Mouse (Mus musculus) cerebellum, postnatal 36 days (tissue): ENCODE results near the gene Slc35g1.
A peak's percentile ranks its signal among the peaks of the same experiment; 100 is the strongest.

Experiments
- DNase-seq, 2 experiments: peaks; one replicate each; pipeline ENCODE4 v3.0.0; 2021 to 2022; ENCODE audit warnings: mixed read lengths in 2 of 2

Slc35g1 gene

DNA sequence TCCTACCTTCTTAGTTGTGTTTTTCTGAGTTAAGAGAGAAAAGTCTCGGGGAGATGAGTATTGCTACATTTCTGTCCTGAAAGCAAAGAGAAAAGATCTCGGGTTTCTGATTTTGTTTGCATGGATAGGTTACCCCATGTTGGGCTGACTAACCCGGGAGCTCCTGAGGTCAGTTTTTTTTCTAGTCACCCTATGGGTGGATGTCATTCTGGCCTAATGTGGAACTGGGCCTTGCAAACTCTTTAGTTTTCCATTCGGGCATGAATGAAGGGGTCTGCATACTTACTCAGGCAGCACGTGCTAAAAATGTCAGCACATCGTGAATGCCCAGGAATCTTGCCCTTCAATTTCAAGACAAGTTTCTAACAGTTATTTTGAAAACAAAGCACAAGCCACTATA is 1.2 kb downstream of the Slc35g1 start:
- no peak for DNase-seq

DNA sequence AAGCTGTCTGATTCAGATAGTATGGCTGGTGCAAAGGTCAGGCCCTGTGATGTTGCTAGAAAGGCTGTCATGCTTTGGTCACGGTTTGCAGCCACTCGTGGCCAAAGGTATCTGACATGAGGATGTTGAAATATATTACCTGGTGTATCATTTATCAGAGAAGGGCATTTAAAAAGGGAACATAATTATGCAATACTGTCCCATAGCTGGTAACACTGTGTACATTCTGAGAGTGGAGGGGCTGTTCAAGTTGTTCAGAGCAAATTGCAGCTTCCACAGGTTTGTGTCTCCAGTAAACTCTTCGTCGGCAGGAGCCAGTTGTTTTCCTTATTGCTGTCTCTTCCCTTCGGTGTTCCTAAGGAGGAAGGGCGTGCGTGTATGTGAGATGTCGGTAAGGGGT is 3.2 kb downstream of the Slc35g1 start:
- no peak for DNase-seq

DNA sequence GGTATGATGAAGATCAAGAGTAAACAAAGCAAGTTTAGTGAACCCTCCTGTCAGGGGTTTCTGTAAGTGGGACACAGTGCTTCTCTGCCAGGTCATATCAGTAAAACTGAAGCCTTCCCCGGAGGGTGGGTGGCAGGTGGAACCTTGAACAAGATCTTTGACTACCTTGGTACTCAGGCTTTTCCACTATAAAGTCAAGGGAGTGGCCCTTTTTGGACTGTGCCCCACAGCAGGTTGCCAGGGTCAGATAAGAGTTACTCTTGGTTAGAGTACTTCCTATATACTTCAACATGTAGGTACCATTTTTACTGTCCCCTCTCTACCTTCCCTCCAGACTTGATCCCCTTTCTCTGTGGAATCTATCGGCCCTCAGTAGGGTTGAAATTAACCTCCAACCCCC is 5.1 kb downstream of the Slc35g1 start:
- DNase-seq, result no peak

DNA sequence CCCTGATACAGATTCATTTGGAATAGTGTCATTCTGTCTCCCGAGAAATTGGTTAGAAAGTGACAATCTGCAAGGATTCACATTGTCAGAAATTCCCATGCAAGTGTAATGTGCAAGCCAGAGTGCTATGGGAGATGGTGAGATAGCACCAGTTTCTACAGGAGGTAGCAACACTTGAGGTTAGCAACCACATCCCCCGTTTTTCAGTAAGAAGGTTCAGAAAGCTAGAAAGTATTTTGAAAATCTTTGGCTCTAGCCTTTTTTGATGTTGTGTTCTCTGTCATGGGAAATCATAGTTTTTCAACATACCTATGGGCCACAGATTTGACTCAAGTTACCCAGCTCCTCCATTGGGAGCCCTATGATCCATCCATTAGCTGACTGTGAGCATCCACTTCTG is 5.6 kb downstream of the Slc35g1 start:
- DNase-seq, result no peak

DNA sequence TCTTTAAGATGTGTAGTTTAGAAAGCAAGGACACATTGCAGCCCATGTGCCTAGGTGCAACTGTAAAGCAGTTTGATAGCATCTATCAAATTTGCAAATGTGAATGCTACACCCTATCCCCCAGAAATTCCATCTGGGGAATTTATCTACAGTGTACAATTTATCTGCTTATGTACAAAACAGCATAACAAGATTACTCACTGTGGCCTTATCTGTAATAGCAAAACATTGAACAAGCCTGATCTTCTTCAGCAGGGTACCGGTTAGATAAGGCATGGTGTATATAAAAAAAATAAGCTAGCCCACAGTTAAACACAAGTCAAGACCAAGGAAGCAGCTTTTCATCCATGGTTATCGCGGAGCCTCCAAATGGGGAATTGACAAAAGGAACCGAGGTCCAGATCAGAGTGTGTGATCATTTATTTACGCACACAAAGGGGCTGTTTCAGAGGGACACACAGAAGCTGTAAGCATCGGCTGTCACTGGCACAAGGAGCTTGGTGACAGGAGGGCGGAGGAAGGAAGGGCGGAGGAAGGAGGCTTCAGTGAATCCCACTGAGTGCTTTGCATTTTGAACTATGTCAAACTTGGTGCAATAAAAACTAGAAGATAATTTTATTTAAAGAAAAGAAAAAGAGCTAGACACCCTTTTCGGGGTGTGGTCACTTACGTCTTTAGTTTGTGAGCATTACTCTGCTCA is 14.7 kb downstream of the Slc35g1 start:
- DNase-seq, result no peak

DNA sequence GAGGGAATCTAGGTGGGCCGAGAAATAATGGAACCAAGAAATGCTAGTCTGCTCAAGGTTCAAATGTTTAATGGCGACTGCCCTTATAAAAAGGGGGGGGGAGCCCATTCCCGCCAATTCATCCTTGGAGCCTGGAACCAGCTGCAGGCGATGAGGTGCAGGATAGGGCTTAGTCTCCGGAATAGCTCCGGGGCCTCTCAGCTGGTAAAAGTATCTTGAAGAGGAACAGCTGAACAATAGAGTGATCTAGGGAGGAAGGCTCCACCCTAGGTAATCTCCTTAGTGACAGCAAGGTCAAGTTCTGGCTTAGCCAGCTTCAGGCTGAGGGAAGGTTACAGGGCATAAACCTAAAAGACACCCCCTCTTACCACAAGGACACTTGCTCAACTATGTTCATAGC is 18.1 kb downstream of the Slc35g1 start:
- DNase-seq, result no peak

DNA sequence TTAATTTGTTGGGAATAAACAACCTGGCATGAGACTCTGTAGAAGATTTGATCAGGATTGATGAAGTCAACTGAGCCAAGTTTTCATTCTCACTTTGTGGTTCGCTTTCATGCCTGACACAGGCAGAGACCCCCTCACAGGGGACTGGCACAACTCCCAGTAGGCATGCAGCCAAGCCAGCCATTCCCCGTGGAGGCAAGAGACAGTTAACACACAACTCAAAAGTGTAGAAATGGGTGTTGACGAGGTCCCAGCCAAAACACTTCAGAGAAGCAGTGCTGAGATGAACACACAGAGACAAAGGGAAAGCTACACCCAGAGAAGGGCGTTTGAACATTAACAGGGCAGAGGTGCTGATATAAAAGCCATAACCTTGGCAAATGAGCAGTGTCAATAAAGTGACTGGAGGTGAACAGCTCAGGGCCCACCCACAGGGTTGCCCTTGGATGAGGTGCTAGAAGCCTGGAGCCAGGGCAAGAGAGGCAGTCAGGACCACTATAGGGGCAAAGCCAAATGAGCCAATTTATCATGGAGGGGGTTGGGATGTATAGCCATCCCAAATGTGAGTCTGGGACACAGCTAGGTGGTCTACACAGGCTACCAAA is 23.1 kb downstream of the Slc35g1 start:
- no peak for DNase-seq

DNA sequence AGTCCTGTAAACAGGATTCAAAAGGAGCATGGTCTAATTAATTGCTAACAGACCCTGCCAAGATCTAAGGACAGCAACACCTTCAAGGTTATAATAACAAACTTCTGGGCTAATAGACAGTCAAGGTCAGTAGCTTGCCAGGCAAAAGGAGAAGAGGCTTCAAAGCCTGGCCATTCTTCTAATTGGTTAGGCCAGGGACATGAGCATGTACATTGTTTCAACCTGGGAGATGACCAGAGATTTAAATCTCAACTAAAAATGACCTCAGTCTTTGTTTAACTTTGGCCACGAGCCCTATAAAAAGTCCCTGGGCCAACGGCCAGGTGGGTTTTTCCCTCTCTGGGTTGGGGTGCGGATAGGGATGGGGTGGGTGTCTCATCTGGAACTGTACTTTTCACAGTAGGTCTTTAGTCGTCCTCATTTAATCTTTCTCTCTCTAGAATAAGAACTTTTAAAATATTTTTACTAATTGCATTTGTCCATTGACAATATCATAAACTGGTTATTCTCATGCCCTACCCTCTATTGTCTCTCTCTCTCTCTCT is 25.0 kb downstream of the Slc35g1 start:
- no peak for DNase-seq

DNA sequence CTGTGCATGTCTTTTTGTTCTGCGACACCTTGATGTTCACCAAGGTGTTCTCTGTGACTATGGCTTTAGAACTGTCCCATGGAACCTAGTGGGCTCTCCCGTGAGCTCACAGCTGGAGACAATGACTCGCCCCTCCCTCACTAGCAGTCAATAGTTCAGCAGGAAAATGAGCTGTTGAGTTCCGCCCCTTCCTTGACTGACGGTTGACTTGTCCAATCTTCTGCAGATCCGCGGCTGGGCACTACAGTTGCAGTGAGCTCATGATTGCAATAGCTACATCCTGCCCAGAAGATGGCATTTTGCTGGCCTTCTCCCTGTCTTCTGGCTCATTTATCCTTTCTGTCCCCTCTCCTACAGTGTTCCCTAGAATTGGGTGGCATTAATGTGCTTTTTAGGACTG is 25.7 kb downstream of the Slc35g1 start:
- no peak for DNase-seq

DNA sequence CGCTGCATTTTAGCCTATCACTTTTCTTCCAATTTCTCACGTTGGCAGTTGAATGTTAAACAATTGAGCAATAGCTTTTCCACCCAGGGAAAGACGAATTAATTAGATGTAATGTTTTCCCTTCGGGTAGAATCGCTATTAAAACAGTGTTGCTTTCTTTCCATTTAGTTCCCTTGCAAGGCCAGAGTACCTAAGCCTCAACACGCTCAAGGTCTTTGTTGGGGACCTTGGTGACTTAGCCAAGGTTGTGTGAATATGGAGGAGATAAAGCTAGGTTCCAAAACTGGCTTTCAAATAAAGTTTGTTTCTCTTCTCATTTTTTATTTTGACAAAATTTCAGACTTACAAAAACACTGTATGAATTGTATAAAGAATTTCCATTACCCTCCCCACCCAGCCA is 27.1 kb downstream of the Slc35g1 start:
- no peak for DNase-seq

DNA sequence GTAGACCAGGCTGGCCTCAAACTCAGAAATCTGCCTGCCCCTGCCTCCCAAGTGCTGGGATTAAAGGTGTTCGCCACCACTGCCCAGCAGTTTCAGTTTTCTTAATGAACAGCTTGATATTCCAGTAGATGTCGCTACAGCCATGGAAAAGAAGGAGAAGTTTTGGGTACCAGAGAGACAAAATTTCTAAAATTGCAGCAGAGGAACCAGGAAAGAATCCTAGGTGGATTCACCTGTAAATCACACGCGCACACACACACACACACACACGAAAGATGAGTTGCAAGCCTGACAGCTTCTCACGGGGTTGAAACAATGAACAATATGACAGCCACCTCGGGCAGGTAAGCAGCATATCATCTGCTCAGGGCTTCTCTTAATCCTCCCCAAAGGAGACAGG is 28.1 kb downstream of the Slc35g1 start:
- peak in 1 of 2 experiments; percentile 3 for DNase-seq

DNA sequence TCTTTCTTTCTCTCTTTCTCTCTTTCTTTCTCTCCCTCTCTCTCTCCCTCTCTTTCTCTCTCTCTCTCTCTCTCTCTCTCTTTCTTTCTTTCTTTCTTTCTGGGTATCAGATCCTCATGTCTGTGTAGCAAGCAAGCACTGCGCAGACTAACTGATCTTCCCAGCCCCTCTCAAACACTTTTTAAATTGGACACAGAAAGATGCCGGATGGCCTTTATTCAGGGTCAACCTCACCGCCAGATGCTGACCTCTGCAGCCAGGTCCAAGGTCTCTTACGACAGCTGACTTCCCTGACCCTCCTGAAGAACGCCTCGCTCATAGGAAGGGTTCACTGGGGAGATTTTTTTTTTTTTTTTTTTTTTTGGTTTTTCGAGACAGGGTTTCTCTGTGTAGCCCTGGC is 28.8 kb downstream of the Slc35g1 start:
- DNase-seq, result no peak

DNA sequence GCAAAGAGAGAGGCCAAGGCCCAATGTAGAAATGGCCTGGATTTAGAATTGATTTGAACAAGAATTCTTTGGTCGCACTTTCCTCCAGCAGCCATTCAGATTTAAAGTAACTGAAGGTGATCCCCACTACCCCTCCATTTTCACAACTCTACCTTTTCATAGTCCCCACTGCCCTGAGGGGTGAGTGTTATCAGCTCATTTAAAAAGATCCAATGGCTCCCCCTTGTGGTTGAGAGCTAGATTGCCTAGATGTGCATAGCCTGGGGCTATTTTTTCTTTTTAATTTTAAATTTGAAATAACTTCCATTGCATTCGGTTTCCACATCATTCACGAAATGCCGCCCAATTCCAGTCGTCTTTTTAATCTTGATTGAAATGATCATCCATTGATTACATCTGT is 33.5 kb downstream of the Slc35g1 start:
- DNase-seq, result peak in 1 of 2 experiments; percentile 27

DNA sequence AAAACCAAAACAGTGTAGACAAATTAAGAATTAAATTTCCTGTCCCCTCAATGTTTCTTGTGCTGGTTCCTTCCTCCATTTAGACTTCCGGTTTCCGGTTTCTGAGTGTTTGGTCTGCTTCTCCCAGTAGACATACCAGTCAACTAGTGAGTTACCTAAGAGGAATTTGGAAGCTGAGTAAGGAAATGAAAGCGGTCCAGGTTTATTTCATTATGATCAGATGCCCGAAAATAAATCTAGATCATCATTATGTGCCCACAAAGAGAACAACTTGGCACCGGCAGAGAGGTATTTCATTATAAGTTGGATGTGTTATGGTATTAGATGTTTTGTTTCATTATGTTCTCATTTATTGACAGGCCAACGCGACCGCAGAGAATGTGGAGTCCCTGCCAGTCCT is 34.7 kb downstream of the Slc35g1 start:
- DNase-seq, result no peak

DNA sequence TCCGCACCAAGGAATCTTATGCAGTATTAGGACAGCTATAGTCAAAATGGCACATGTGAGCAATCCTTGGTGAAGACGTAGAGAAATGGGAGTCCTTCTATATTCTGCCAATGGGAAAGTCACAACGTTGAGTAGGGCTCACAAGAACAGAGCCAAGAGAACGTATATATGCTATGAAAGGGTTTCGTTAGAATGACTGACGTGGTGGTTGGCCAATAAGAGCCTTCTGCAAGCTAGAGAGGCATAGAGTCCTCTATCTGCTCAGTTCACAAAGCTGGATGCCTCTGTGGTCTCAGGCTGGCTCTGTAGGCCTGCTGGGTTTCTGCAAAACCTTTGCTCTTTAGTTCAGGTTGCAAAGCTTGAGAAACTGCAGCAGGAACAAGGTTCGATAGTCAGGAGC is 35.5 kb downstream of the Slc35g1 start:
- no peak for DNase-seq

DNA sequence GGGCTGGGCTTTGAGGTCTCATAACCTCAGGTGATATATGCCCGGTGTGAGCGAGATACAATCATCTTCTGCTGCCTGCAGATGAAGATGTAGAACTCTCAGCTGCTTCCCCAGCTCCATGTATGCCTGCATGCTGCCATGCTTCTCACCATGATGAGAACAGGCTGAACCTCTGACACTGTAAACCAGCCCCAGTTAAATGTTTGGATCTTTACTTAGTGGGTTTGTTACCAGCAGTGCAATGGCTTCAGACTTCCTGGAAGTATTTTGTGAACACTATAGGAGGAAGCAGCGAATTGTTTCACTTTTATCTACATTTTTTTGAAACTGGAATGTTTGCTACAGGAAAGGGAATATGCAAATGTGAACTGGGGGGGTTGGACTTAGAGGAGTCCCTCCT is 36.2 kb downstream of the Slc35g1 start:
- no peak for DNase-seq

DNA sequence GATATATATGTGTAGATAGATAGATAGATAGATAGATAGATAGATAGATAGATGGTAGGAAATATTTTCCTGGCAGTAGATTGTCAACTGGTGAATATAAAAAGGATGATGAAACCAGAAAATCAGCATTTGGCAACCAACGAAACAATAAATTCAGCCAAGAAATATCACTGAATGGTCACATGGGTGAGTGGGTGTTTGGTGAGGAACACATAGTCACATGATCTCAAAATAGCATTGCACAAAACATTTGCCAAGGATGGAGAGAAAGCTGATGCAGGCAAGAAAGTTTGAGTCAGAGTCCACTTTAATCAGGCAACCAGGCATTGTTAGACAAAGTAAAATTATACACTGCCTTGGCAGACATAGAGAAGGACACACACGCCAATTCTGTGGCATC is 37.6 kb downstream of the Slc35g1 start:
- DNase-seq, result no peak

DNA sequence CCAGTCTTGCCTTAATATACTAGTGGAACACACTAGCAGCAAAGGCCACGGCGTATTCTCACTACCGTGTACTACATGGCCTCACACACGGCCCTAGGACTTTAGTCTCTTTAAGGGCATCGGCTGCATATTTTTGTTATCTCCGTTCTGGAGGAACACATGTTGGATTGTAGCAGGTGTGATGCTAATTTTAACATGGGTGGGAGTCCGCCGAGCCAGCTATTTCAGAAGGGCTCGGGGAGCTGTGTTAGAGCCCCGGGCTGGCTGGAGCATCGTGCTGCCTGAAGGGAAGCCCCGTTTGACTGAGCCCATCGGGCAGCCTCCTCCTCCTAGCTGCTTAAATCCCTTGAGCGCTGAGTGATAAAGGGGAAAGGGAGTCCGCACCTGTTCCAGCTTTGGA is 39.4 kb downstream of the Slc35g1 start:
- no peak for DNase-seq

DNA sequence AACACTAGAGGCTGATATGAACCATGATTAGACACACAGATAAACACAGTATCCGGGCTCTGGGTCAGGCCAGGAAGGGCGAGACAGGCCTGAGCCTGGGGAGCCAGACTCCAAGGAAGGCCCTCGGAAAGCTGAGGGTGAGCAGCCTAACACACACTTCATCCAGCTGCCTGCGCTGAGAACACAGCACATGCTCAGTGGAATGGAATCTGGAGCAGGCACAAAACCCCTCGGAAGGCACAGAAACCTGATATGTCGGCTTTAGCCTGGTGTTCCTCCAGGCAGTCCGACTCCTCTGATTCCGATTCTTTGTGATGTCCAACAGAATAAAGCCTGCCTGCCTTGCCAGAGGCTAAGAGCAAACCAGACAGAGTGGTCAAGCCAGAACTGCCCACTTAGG is 46.1 kb downstream of the Slc35g1 start:
- DNase-seq, result no peak

DNA sequence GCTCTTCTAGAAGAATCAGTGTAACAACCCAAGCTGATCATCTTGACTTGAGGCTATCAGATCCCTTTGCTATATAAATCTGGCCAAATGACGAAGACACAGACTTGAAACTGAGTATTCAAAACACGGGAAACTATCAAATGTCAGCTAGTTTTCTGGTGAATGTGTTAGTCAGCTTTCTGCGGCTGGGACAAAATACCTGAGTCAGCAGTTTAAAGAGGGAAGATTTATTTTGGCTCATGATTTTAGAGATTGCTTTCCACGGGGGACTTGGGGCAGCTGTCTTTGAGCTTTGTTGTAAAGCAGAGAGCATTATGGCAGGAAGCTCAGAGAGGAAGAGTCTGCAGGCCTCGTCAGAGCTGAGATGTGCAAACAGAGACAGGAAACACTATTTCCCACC is 50.0 kb downstream of the Slc35g1 start:
- no peak for DNase-seq
